ENCODE assay signal across 24 mouse cellular contexts in the genomic region with DNA sequence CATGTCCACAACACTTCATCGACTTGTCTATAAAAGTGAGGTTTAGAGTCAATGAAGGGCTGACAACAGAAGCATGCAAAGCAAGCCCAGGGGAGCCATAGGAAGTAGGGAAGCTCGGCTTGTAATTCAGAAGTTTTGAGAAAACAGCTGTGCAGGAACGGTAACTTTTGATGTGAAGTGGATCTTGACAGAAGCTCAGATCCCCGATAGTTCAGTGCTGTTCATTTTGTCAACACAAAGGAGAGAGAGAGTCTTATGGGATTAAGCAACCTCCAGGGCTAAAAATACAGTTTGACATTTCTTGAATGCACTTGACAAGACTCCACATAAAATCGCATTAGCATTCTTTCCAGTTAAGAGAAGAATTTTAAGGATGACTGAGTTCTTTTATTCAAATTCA.
A peak's percentile ranks its signal among the peaks of the same experiment; 100 is the strongest.
DNase-seq lines count a peak whose midpoint lies in the region; ATAC-seq and TF ChIP-seq lines count a peak whose summit lies in the region.
"Had no signal": no experiment of that assay in that cellular context is flagged by ENCODE, and none has a peak within 500 bp of the region (broad histone marks: within the 10 kb centered on the region; RNA-seq: fewer than 3 reads in every experiment).

No protein-coding gene starts in this region.

- H3K4me2 ChIP-seq in forebrain, embryonic 14.5 days (ENCODE audit: low read length): no peak overlapping the region
- H3K4me2 ChIP-seq in forebrain, embryonic 15.5 days (replicated peaks): no peak overlapping the region
- H3K4me2 ChIP-seq in midbrain, embryonic 16.5 days (ENCODE audit: low read length): no peak overlapping the region
- H3K4me2 ChIP-seq: hindbrain, embryonic 13.5 days had no signal

- no peak for TF ChIP-seq CTCF in layer of hippocampus, adult 2 months (conservative IDR thresholded peaks at IDR 0.05)
- TF ChIP-seq CTCF in brain, embryonic 14.5 days (IDR thresholded peaks at IDR 0.05; ENCODE audit: borderline replicate concordance, extremely low read depth, insufficient read depth, insufficient read length): no peak

- DNase-seq in forebrain, embryonic 14.5 days (ENCODE audit: low spot score): peak; percentile 13
- no peak for DNase-seq in layer of hippocampus, adult 2 months (ENCODE audit: low spot score in 2 of 2)
- no peak for DNase-seq in layer of hippocampus, adult 8-10 months (ENCODE audit: low spot score in 2 of 2)
- peak; percentile 68 for DNase-seq in brain, embryonic 14.5 days (ENCODE audit: low read depth)
- no peak for DNase-seq in urinary bladder, postnatal 4 days (ENCODE audit: low spot score in 2 of 2)
- no peak for DNase-seq in heart, adult 8-10 months (ENCODE audit: low spot score)
- DNase-seq: adrenal gland, postnatal 25 days; gastrocnemius, postnatal 25 days; heart, postnatal 36 days; kidney, adult 9 months; kidney, postnatal 10 days; liver; lung, adult 2 months; lung, postnatal 10 days; right cerebral cortex, postnatal 4 days; thymus, postnatal 4 days had no signal

- H3K27me3 ChIP-seq in forebrain, embryonic 14.5 days (replicated peaks; ENCODE audit: control insufficient read depth, insufficient read depth, low read length): no peaks in the 10 kb centered on the region
- H3K27me3 ChIP-seq in forebrain, embryonic 15.5 days: no peaks in the 10 kb centered on the region
- H3K27me3 ChIP-seq in midbrain, embryonic 16.5 days (ENCODE audit: control insufficient read depth, insufficient read depth, low read depth, low read length): no peaks in the 10 kb centered on the region
- H3K27me3 ChIP-seq: hindbrain, embryonic 13.5 days had no signal

- 34% methylated on average over 5 of the region's 5 CpGs for WGBS in forebrain, embryonic 14.5 days
- 33% methylated on average over 5 of the region's 5 CpGs for WGBS in forebrain, embryonic 15.5 days
- 15% methylated on average over 5 of the region's 5 CpGs for WGBS in midbrain, embryonic 16.5 days

- no peak for ATAC-seq in forebrain, embryonic 14.5 days
- no peak for ATAC-seq in forebrain, embryonic 15.5 days (replicated peaks)
- ATAC-seq in midbrain, embryonic 16.5 days: no peak
- ATAC-seq: CD4-positive, CD25-positive, alpha-beta regulatory T cell, adult 4 months; intestine, postnatal 0 days had no signal

- no peaks in the 10 kb centered on the region for H3K9me3 ChIP-seq in forebrain, embryonic 14.5 days (replicated peaks; ENCODE audit: control insufficient read depth, low read length)
- H3K9me3 ChIP-seq in forebrain, embryonic 15.5 days: no peaks in the 10 kb centered on the region
- no peaks in the 10 kb centered on the region for H3K9me3 ChIP-seq in midbrain, embryonic 16.5 days (replicated peaks; ENCODE audit: control insufficient read depth, low read length, poor library complexity, severe bottlenecking)
- H3K9me3 ChIP-seq: hindbrain, embryonic 13.5 days had no signal

- no peak overlapping the region for H3K4me3 ChIP-seq in forebrain, embryonic 14.5 days (ENCODE audit: low read depth, low read length)
- H3K4me3 ChIP-seq in forebrain, embryonic 15.5 days: no peak overlapping the region
- no peak overlapping the region for H3K4me3 ChIP-seq in layer of hippocampus, adult 2 months
- H3K4me3 ChIP-seq in midbrain, embryonic 16.5 days (ENCODE audit: low read depth, low read length): no peak overlapping the region
- H3K4me3 ChIP-seq: hindbrain, embryonic 13.5 days had no signal

- no peak for TF ChIP-seq POLR2A in brain, embryonic 14.5 days (IDR thresholded peaks at IDR 0.05; ENCODE audit: borderline replicate concordance, extremely low read depth, insufficient read depth, insufficient read length, poor library complexity, severe bottlenecking)

- H3K36me3 ChIP-seq in forebrain, embryonic 14.5 days (ENCODE audit: control insufficient read depth, insufficient read depth, low read length): no peaks in the 10 kb centered on the region
- H3K36me3 ChIP-seq in forebrain, embryonic 15.5 days: no peaks in the 10 kb centered on the region
- H3K36me3 ChIP-seq in midbrain, embryonic 16.5 days (ENCODE audit: control insufficient read depth, insufficient read depth, low read length): no peaks in the 10 kb centered on the region
- H3K36me3 ChIP-seq: hindbrain, embryonic 13.5 days had no signal

- H3K9ac ChIP-seq in forebrain, embryonic 14.5 days (ENCODE audit: low read length): no peak overlapping the region
- H3K9ac ChIP-seq in forebrain, embryonic 15.5 days (replicated peaks): no peak overlapping the region
- H3K9ac ChIP-seq in midbrain, embryonic 16.5 days (ENCODE audit: low read depth, low read length): no peak overlapping the region
- H3K9ac ChIP-seq: hindbrain, embryonic 13.5 days; liver, embryonic 14.5 days had no signal

- no peaks in the 10 kb centered on the region; the same call in 1 of the 2 replicates for H3K4me1 ChIP-seq in forebrain, embryonic 14.5 days (ENCODE audit: control insufficient read depth, insufficient read depth, low read length)
- peaks cover 7% of the 10 kb centered on the region; the same call in 1 of the 2 replicates for H3K4me1 ChIP-seq in forebrain, embryonic 15.5 days
- H3K4me1 ChIP-seq in midbrain, embryonic 16.5 days (ENCODE audit: control insufficient read depth, insufficient read depth, low read length): peaks cover 6% of the 10 kb centered on the region
- H3K4me1 ChIP-seq: hindbrain, embryonic 13.5 days had no signal

- no peak overlapping the region for H3K27ac ChIP-seq in forebrain, embryonic 14.5 days (ENCODE audit: low read depth, low read length)
- no peak overlapping the region for H3K27ac ChIP-seq in forebrain, embryonic 15.5 days (replicated peaks)
- H3K27ac ChIP-seq in layer of hippocampus, adult 2 months: peak overlapping the region; percentile 18; the same call in 1 of the 2 replicates
- peak overlapping the region; percentile 50 for H3K27ac ChIP-seq in midbrain, embryonic 16.5 days (ENCODE audit: low read length)
- H3K27ac ChIP-seq: hindbrain, embryonic 13.5 days; liver, embryonic 14.5 days; macrophage; stomach, postnatal 0 days had no signal

Comparison
In these comparisons a context has a peak if more than half of its experiments do, and no peak if none do; other contexts are left out.
1. DNase-seq: peak in forebrain, embryonic 14.5 days (single experiment) and brain, embryonic 14.5 days (single experiment); none in layer of hippocampus, adult 2 months (0 of 2), layer of hippocampus, adult 8-10 months (0 of 2), urinary bladder, postnatal 4 days (0 of 2) and heart, adult 8-10 months (single experiment).
2. H3K27ac ChIP-seq: peak in layer of hippocampus, adult 2 months (single experiment) and midbrain, embryonic 16.5 days (single experiment); none in forebrain, embryonic 14.5 days (single experiment) and forebrain, embryonic 15.5 days (single experiment).